Mouse (Mus musculus) large intestine, adult 2 months (tissue): ENCODE results near the gene Reep1. TPM values are rescaled to one million over a fixed set of nuclear protein-coding genes. Genes with fewer than 3 reads are reported as not detected.

Experiments
- DNase-seq: peaks from one replicate; pipeline ENCODE4 v3.0.0-alpha.2; 2012; ENCODE audit warnings: low read depth, low spot score
- WGBS: fragments of 180-500 bp; shearing (Covaris S2); methylation state at CpG from one replicate; pipeline ENCODE4 v1.1.7; 2018; 5-methylcytosine and 5-hydroxymethylcytosine counted together
- polyA plus RNA-seq: library from polyadenylated mRNA; depleted of rRNA; stranded (reverse); fragments of >200 nt; gene quantifications from 2 replicates; pipeline ENCODE4 v1.2.3, GENCODE M21; 2012

The Reep1 gene
- polyA plus RNA-seq, 1 experiment: 1.4 TPM

DNA sequence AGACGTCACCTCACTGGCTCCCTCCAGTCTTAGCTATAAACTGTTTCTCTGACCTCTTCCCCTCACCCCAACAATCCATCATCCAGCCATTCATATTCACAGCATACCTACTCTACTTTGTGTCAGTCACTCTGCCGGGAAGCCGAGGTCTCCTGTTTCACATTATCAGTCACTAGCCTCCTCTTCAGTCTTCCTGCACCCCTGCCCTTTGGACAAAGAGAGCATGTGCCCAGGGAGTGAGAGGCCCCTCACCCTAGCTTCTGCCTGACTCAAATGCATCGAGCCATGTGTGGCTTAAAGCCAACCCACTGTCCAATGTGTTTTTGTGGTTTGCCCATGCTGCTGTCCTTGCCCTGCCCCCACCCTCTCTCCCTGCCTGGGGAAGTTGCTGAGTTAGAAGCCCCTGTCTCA lies 28.2 kb downstream of the Reep1 start:
- WGBS: 39% methylated on average over 4 of the region's 4 CpGs
- DNase-seq: no peak

DNA sequence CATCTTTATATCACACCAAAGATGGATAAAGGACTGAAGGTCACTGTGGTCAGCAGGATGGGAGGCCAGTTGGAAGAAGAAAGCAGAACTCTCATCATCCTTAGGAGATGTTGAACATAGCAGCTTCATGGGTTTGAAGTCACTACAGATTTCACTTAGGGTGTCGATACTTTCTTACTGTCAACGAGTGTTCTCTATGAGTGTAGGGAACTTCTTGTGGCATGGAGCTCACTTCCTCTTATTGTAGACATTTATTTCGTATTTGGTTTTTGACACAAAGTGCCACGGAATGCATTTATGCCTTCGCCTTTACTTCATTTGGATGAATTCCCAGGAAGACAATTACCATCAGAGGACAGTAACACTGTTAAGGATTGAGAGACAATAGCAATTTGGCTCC lies 28.7 kb downstream of the Reep1 start:
- no peak for DNase-seq
- WGBS: 79% methylated on average over 5 of the region's 5 CpGs

DNA sequence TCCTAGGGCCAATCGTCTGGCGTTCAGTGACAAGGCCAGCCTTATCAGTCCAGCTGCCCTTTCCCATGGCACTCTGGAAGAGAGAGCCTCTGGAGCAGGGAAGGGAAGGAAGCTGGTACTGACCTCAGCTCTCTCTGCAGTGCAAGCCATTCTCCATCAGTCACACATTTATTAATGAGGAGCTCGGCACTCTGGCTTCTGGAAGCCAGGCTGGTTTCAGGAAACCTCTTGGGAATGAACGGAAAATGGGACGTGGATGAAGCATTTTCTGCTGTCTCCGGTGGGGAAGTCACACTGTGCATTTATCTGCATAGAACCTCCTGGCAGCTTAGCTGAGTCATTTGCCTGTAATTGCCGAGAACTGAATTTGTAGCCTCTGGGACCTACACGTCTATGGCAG lies 29.8 kb downstream of the Reep1 start:
- WGBS: 88% methylated on average over 8 of the region's 8 CpGs
- no peak for DNase-seq

DNA sequence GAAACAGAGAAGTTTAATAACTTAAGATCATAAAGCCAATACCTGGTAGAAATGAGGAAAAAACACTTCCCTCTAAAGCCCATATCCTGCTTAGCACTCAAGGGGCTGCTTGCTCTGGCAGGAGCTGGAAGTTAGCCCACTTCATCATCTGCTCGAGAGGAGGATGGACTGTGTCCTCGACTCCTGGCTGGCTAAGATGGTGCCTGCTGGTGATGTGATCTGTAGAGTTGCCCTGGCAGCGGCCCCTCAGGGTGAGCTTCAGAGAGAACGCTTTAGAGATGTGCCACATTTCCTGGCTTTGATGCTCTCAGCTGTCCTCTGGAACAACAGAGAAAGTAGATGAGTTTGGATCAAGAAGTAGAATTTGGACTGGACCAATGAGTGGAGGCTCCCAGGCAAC lies 31.2 kb downstream of the Reep1 start:
- WGBS: 71% methylated on average over 4 of the region's 4 CpGs
- DNase-seq: no peak

DNA sequence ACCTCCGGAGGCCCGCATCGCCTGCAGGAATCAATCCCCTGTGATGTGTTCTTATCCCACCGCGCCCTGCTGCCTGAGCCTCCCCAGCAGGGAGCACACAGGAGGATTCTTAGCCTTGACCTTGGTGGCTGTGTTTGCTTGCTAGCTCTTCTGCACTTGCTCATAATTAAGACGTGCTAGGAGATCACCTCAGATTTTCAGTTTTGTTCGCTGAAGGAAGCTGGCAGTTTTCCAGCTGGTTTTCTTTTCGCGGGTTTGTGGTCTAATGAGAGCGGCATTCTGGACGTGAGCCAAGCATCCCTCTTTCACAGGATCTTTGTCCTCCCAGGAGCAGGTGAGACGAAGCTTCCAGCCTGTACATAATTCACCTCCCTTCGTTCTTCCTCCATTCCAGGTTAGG lies 33.6 kb downstream of the Reep1 start:
- no peak for DNase-seq
- 28% methylated on average over 13 of the region's 13 CpGs for WGBS

DNA sequence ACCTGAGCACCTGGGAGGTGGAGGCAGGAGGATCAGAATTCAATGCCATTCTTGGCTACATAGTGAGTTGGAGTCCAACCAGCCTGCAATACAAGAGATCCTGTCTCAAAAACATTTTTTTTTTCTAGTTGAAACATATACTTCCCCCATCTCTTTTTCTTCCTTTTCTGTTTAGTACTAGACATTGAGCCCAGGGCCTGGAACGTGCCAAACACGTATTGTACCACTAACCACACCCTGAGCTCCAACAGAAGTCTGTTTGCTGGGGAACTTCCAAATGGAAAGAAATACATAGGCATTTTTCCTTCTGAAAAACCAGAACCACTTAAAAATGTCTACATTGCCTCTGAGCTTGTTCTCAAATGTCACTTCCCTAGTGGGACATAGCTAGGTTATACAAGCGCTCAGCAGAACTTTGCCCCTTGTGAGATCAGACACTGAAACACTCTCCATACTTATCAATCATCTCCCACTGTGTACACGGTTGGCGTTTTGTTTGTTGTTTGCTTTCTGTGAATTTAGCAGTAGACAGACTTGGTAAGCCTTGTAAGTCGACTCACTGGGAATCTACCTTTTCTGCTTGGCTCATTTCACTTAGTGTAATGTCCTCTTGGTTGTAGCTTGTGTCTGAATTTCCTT lies 34.8 kb downstream of the Reep1 start:
- no peak for DNase-seq
- WGBS: 49% methylated on average over 6 of the region's 6 CpGs

DNA sequence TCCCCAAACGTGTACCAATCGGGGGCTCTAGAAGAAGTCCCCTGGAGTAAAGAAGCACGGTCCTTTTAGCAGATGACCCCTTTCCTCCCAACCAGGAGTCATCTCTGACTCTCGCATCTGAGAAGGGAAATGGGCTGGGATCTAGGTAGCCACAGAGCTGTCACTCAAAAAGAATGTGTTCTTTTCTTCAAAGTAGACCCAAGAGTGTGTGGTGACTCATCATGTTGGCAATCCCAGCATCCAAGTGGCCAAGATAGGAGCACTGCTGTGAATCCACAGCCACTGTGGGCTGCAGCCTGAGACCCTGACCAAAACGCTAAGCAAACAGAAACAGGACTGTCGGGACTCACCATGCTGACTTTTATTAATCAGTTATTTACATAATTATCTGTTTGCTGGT lies 37.6 kb downstream of the Reep1 start:
- WGBS: 78% methylated on average over 6 of the region's 6 CpGs
- no peak for DNase-seq

DNA sequence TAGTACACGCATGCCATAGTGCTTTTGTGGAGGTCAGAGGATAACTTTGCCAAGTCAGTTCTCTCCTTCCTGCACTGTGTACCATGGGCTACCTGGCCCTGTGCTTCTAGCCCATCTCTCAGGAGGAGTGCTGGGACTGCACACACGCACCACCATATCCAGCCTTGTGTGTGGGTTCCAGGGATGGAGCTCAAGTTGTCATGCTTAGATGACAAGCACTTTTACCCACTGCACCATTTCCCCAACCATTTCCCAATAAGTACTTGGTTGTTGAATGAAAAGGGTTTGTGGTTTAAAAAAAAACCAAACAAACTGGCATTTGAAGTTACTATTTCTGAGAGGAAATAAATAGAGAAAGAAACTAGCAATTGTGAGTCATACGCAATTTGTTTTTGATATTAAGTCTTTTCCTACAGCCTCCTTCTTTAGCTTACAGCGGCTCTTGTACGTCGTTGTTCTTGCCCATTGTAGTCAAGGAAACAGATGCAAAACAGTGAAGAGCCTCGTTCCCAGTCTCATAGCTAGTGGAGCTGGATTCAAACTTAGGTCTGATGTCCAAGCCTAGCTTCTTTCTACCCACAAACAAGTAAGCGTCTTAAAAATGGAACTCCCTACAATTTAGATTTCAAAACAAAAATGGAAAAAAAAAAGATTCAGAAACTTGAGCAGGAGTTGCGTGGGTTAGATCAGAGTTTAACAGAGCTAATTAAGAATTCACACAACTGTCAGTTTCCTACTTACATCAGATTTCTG lies 38.3 kb downstream of the Reep1 start:
- WGBS: 75% methylated on average over 9 of the region's 9 CpGs
- DNase-seq: no peak

DNA sequence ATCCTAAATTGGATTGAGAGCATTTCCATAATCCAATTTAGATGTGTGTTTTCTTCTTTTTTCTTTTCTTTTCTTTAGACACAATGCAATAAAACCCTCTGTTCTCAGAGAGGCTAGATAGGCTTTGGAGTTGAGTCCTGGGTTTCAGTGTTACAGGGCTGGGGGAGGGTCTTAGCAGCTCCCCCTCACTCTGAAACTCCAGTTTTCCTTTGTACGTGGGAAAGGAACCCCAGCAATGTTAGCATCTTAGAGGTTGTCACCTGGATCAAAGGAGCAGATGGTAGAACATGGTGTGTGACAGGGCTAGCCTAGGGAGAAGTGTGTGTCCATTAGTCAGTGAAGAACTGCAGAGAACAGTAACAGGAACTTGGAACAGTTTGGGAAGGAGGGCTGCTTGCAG lies 38.9 kb downstream of the Reep1 start:
- WGBS: 64% methylated on average over 1 of the region's 1 CpGs
- DNase-seq: no peak

DNA sequence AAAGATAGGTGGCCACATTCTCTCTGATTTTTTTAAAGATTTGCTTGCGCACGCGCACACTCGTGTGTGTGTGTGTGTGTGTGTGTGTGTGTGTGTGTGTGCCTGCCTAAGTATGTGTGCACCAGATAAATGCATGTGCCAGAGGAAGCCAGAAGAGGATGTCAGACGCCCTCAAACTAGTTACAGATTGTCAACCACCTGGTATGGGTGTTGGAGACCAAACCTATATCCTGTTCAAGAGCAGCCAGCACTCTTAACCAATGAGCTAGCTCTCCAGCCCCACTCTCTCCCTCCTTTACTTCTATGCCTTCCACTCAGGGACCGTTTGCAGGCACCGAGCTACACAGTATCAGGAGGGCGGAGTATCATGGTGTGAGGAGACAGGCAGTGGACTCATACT lies 39.5 kb downstream of the Reep1 start:
- no peak for DNase-seq
- WGBS: 67% methylated on average over 8 of the region's 8 CpGs

DNA sequence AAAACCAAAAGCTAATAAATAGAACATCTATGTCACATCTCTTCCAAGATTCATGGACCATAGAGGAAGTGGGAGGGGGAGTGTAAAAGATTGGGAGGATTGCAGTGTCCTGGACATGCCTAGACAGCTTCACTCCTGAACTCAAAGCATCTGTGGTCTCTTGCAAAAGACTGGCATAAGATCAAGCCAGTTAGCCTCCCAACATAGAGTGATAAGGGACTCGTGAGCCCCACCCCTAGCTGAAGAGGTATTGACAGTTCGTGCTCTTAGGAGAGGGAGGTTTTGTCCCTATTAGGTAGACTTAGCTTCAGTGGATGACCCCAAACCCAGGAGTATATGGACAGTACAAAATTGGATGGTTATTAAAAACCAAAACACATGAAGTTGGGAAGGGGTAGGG lies 44.2 kb downstream of the Reep1 start:
- no peak for DNase-seq
- WGBS: 53% methylated on average over 2 of the region's 2 CpGs

DNA sequence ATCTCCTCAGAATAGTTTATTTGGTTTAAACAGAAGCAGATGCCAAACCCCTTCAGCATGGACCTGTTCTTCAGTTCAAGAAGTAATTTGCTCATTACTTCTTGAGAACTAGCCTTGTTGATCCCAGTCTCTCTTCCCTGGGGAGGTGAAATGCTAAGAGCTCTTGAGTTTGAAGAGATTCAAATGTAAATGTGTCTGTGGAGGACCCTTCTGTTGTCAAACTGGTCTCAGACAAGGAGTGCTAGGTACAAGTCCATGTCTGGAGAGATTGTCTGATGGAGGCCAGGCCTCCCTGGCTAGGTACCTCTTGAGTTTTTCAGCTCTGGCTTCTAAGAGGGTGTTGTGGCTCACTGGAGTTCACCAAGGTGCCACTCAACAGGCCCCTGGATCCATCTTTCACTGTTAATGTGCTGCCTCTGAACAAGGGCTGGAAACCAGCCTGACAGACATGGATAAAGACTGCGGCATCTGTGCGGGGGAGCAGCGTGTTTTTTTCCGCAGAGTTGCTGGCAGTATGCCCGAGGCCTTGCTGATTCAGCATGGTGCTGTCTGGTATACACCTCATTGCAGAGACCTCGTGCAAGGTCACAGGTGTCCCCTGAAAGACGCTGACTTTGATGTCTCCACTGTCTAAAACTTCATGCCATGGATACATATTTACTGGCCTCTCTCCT lies 45.6 kb downstream of the Reep1 start:
- 62% methylated on average over 7 of the region's 7 CpGs for WGBS
- DNase-seq: no peak

DNA sequence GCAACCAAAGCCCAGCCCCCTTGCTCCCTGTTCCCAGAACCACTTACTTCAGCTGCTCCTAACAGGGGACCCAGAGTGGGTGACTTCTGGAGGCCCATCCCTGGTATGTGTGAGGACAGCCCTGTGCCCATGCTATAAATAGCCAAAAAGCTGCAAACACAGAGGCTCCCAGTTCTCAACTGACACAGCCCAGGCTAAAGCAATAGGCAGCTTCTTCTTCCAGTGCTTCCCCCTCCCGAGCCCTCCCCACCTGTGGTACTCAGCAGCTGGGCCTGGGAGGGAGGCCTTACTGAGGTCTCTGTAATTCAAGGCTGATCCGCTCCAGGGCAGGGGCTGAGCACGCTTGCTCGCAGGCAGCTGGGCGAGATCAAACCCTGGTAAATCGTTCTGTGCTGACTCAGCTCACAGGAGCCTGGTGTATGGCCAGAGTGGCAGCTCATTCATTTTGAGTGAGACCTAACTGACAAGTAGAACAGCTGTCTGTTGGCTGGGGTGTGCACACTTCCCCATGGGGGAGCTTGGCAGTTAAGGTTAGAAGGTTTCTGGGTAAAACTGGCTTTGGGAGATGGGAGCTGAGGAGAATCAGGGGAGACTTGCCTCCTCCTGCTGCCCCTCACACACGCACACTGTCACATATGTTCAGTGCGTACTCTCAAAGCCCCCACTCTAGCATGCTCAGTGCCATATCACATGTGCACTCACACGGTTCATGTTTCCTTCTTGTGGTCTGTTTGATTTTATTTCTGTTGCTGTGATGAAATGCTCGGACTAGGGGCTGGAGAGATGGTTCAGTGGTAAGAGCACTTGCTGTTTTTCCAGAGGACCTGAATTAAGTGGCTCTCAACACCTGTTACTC lies 49.9 kb downstream of the Reep1 start:
- DNase-seq: no peak
- WGBS: 49% methylated on average over 10 of the region's 10 CpGs

DNA sequence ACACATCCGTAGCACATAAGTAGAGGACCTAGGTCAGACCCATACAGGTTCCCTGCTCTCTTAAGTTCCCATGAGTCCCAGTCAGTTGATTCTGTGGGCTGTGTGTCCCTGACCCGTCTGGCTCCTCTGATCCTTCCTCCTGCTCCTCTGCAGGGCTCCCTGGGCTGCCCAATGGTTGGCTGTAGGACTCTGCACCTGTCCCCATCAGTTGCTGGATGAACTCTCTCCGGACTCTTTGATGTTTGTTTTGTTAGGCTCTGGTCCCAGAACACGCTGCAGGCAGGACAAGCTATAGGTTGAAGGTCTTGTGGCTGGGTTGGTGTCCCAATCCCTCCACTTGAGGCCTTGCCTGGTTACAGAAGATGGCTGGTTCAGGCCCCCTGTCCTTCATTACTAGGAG lies 51.4 kb downstream of the Reep1 start:
- no peak for DNase-seq
- WGBS: 53% methylated on average over 4 of the region's 4 CpGs

DNA sequence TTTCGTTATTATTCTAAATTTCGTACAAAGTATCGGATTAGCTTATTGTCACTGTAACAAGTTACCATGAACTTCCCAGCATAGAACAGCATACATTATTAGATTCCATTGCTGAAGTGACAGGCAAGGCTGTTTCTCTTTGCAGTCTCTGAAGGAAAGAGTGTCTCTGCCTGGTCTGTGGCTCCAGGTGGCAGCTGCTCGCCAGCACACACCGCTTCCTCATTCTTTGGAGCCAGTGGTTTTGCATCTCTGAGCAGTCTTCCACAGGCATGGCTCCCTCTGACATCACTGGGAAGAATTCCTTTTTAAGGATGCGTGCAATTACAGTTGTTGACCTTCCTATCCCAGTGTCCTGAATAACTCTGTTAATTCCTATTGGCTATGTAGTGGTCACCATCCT lies 52.7 kb downstream of the Reep1 start:
- WGBS: 85% methylated on average over 6 of the region's 6 CpGs
- no peak for DNase-seq

DNA sequence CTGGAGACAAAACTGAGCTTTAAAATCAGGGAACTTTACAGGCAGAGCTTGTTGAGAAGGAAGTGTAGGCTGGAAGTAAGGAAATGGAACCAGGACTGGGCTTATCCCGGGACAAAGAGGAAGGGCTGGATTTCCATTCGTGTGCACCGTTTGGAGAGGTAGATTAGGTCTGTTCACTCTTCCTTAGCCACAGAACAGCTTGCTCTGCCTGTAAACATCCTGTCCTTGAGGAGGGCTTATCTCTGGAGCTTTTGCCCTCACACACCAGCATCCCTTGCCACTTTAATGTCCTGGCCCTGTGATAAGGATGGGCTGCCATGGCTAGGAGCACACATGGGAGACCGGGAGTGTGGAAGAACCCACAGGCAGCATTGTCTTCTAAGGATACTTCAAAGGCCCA lies 60.4 kb downstream of the Reep1 start:
- WGBS: 60% methylated on average over 4 of the region's 4 CpGs
- no peak for DNase-seq

DNA sequence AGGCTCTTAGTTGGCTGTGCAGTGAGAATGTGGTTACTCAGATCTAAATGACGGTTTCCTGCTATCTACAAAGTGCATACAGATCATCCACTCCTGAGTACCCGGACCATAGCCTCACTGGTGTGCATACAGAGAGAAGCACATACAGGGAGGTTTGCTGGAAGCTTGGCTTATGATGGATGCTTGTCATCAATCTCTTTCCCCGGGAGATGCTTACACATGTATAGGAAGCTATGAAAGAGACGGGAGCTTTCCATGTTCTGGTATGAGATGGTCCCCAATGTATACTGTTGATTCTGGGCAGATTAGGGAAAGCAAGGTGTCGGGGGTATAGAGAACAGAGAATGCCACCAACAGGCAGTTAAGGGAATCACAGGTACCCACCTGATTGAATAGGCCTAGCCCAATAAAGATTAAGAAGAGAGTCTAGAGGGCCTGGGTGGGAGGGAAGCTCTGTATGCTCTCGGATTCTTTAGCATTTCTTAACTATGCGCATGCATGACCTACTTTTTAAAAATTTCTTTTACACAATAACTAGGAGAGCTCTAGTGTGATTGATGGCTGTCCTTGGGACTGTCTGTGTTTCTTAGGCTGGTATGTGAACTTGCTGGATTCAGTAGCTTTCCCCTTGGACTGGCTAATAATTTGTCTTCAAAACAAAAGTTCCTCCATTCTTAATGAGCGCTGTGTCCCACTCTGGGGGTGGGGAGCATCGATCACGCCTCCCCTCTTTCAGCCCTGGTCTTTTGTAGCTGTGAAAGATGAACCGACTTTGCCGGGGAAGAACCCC lies 62.7 kb downstream of the Reep1 start:
- no peak for DNase-seq
- 82% methylated on average over 12 of the region's 12 CpGs for WGBS

DNA sequence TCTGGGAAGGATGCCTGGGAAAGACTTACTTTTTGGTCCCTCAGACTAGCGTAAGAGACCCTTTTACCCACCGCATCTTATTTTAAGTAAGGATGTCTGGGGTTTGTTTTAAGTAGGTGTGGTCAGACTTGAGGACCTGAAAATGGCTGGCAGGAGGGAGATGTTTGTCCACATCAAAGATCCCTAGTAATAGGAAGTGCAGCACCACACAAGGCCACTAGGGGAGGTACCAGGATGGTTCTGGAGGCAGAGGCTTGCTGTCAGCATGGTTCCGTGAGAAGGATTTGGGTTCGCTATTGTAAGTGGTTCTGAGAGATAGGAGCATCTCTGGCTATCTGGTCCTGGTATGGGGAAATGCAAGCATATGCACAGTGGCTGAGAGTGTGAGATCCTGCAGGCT lies 63.5 kb downstream of the Reep1 start:
- no peak for DNase-seq
- WGBS: 93% methylated on average over 4 of the region's 4 CpGs

DNA sequence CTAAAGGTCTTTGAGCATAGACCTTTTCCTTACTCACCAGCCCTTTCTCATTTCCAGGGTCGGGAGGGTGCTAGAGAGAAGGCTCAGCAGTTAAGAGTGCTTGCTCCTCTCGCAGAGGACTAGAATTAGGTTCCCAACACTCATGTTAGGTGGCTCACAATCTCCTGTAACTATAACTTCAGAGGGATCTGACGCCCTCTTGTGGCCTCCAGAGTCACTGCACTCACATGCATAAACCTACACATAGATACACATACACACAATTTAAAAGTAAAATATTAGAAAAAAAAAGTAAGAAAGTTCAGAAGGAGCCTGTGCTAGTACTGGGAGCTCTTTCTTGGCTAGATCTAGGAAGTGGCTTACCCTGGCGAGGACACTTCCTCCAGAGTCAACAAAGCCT lies 63.9 kb downstream of the Reep1 start:
- WGBS: 95% methylated on average over 4 of the region's 4 CpGs
- DNase-seq: no peak
